Mouse (Mus musculus): Measurements from ENCODE around the gene Ror1. TPM values are rescaled to one million over a fixed set of nuclear protein-coding genes. Genes with fewer than 3 reads are reported as not detected.
A peak's percentile ranks its signal among the peaks of the same experiment; 100 is the strongest.

The Ror1 gene
- total RNA-seq, 4 experiments from 2014 or later = 2.9 to 3.8 (median 3.3) TPM

- peak; percentile 23 for DNase-seq (ENCODE audit: low spot score)
Measured at GRCm38 (mm10) chr4:100462493-100463120, 367.0 kb downstream of the Ror1 start.

- peak; percentile 20 for DNase-seq (ENCODE audit: low spot score)
Measured at GRCm38 (mm10) chr4:100478592-100479321, 383.2 kb downstream of the Ror1 start, which contains the start of gene Ube2u. Gene Ube2u, plus strand, starts transcription at chr4:100478849.

- DNase-seq (ENCODE audit: low spot score) = no peak
Measured at GRCm38 (mm10) chr4:100488447-100488846, 392.9 kb downstream of the Ror1 start.

Other genes with a start within 250 kb of the Ror1 start
- 100 to 1,000 TPM; 215 to 256 (median 242) TPM for gene Pgm1, start 166.4 kb upstream of the Ror1 start, total RNA-seq (2022)
- 1 to 10 TPM; 6.0 to 7.9 (median 6.6) TPM for gene Itgb3bp, start 166.0 kb upstream of the Ror1 start, total RNA-seq (2022)

All from heart, adult 8-10 months (tissue).